Mouse (Mus musculus) Patski (cell line): ENCODE results near the gene Aqp11. TPM values are rescaled to one million over a fixed set of nuclear protein-coding genes. Genes with fewer than 3 reads are reported as not detected.

Experiments used
- ATAC-seq: fragments of 100-300 bp; one replicate; pipeline ENCODE4 v1.8.0; 2021
- CTCF ChIA-PET: fragments of 350-600 bp; sonication (Branson Sonifier 250); formaldehyde crosslinking; loops from one replicate; lab custom pipeline; 2022; ENCODE audit warnings: inconsistent platforms; lab: Charles Lee
- POLR2A ChIA-PET: fragments of 350-600 bp; sonication (Branson Sonifier 250); formaldehyde crosslinking; loops from one replicate; lab custom pipeline; 2022; ENCODE audit warnings: antibody characterized with exemption, inconsistent platforms; lab: Charles Lee
- DNase-seq: peaks from one replicate; pipeline ENCODE4 v3.0.0-alpha.2; 2011; ENCODE audit warnings: low read depth, low spot score
- H3K27me3 ChIP-seq: fragments of 371-371 bp; one replicate; pipeline ENCODE4 v1.5.1; 2021
- CTCF ChIP-seq: fragments of 100-300 bp; IDR thresholded peaks from one replicate; pipeline ENCODE4 v1.5.1; 2021
- in situ Hi-C: fragments of 300-500 bp; cut with MboI; formaldehyde crosslinking; loops from 3 replicates; pipeline ENCODE4 v1.11.1; 2018; ENCODE audit warnings: low pct_unique_long_range_greater_than_20kb, mixed read lengths
- polyA plus RNA-seq: library from polyadenylated mRNA; unstranded; gene quantifications from one replicate; pipeline ENCODE4 v1.2.3, GENCODE M21; 2021

Aqp11 gene
- polyA plus RNA-seq, 1 experiment from 2014 or later = 0.35 TPM

GRCm38 (mm10) chr7:97767841-97768240, 29.8 kb upstream of the Aqp11 start:
- ChIA-PET POLR2A (no interaction called here), CTCF (interaction anchor here (0.9 kb wide), 1 partner anchor 19 kb away, joined by 3 read pairs; no protein-coding TSS in a partner anchor)
- DNase-seq (no peak), ATAC-seq (no peak)
- TF ChIP-seq CTCF = no peak
- in situ Hi-C loops = no loop called here
- no peaks in the 10 kb centered on the region for H3K27me3 ChIP-seq

DNA sequence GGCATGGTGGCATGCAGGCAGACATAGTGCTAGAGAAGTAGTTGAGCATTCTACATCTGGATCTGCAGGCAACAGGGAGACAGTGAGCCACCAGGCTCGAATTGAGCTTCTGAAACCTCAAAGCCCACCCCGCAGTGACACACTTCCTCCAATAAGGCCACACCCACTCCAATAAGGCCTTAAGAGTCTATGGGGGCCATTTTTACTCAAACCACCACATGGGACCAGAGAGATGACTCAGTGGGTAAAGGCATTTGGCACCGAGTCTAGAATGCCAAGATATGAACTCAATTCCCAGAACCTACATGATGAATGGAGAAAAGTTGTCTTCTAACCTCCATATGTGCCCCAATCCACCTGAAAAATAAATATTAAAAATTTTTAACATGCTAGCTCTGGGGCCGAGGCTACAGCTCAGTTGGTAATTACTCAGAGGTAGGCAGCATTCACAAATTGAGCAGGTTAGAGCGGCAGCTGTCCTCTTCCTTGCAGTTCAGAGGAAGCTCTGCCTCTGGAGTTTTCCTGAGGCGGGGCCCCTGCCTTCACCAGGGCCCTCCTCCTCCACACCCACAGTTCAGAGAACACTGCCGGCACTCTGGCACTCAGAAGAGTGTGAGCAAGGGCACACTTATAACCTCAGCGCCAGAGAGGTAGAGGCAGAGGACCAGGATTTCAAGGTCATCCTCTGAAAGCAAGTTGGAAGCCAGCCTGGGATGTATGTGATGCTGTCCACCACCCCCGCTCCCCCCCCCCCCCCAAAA, 28.5 kb upstream of the Aqp11 start:
- DNase-seq = no peak
- H3K27me3 ChIP-seq = no peaks in the 10 kb centered on the region
- no peak for ATAC-seq
- TF ChIP-seq CTCF = no peak
- in situ Hi-C loops = no loop called here
- ChIA-PET CTCF (no interaction called here), POLR2A (no interaction called here)

GRCm38 (mm10) chr7:97765963-97766347, 27.9 kb upstream of the Aqp11 start:
- in situ Hi-C loops = no loop called here
- ATAC-seq = no peak
- CTCF ChIA-PET = no interaction called here
- H3K27me3 ChIP-seq = no peaks in the 10 kb centered on the region
- TF ChIP-seq CTCF = no peak
- POLR2A ChIA-PET = no interaction called here
- DNase-seq = no peak

GRCm38 (mm10) chr7:97765181-97765962, 27.3 kb upstream of the Aqp11 start:
- no peak for ATAC-seq
- CTCF ChIA-PET = no interaction called here
- TF ChIP-seq CTCF = no peak
- H3K27me3 ChIP-seq = no peaks in the 10 kb centered on the region
- DNase-seq = no peak
- in situ Hi-C loops = no loop called here
- POLR2A ChIA-PET = no interaction called here

DNA sequence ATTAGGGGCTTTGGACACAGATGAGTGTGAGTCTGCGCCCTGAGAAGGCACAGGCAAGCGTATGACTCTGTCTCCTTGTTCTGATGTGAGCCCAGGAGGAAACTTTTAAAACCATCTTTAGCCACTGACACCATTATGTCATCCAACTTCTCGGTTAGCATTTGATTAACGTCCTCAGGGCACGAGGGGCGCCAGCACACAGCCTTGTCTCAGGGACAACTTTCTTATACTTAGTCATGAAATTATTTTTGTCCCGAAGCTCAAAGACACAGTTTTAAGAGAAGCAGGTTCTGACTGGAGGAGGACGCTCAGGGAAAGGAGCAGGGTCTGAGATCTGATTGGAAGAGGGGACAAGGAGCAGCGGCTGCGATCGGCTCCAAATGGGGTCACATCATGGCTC, 26.5 kb upstream of the Aqp11 start:
- ChIA-PET POLR2A (no interaction called here), CTCF (no interaction called here)
- no peak for TF ChIP-seq CTCF
- H3K27me3 ChIP-seq = no peaks in the 10 kb centered on the region
- ATAC-seq = no peak
- DNase-seq = no peak
- in situ Hi-C loops = no loop called here

DNA sequence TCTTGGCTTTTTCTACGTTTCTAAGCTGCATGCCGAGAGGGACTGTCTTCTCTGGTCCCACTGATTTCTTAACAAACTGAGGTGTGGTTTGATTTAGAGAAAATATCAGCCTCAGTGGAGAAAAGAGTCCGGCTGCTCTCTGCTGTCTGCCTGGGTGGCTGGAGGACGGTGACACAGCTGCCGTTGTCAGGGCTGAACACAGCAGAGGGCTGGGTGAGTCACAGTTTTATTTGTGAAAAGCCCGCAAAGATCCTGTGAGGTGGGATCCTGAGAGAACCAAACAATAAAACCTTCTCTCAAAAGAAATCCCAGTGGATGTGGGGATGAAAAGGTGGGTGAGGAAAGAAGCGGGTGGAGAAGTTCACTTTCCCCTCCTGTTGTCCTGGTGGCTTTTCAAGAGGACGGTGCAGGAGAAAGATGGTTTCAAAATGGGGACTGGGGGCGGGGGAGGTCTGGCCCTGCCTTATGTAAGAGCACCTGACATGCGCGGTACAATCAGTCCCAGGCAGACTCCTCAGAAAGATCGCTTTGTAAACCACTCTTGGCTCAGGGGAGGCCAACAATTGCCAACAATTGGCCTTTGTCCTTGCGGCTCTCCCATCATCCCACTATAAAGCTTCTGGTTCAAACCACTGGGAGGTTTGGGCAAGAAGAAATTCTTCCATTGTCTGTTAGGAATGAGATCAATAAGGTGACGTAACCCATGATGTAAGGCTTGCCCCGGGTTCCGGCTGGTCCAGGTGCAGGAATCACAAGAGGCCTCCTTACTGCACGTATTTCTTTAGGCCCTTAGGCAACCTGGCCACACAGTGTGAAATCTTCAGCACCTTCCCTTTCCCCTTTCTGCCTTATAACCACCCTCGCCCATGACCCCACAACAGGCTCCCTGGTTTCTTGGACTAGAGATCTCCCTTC, 19.1 kb upstream of the Aqp11 start:
- DNase-seq (no peak), ATAC-seq (no peak)
- no peak for TF ChIP-seq CTCF
- in situ Hi-C loops = no loop called here
- H3K27me3 ChIP-seq = no peaks in the 10 kb centered on the region
- ChIA-PET POLR2A (no interaction called here), CTCF (no interaction called here)

- CTCF ChIA-PET = interaction anchor here (0.8 to 1.8 kb wide), 6 partner anchors 19 to 237 kb away, joined by 3 to 6 read pairs (median 3); no protein-coding TSS in a partner anchor
- H3K27me3 ChIP-seq = no peaks in the 10 kb centered on the region
- POLR2A ChIA-PET = no interaction called here
- DNase-seq (no peak), ATAC-seq (no peak)
- TF ChIP-seq CTCF = no peak
- in situ Hi-C loops = loop anchor here (5.0 to 10.0 kb wide), 3 partner anchors 98 to 365 kb away; partner anchors contain the start of gene Myo7a
Observed at GRCm38 (mm10) chr7:97749207-97750190, 11.4 kb upstream of the Aqp11 start.

DNA sequence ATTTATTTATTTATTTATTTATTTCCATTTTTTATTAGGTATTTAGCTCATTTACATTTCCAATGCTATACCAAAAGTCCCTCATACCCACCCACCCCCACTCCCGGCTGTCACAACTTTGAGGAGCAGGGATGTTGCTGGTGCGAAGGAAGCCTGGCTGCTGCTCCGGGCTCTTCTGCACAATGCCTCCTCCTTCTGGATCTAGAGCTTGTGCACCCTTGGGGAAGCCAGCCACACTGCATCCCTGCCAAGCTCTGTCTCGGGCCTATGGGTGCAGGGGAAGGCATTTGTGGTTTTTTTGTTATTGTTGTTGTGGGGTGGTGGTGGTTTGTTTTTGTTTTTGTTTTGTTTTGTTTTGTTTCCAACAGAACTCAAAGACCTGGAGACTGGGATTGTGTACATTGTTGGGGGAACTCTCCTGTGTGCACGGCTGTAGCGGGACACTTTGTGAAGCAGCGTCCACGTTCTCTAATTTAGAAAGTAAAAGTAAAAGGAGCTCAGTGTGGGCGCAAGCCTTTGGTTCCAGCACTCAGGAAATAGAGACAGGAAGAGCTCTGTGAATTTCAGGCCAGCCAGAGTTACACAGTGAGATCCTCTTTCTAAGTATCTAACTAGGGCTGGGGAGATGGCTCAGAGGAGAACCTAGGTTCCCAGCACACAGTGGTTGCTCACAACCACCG, 10.6 kb upstream of the Aqp11 start:
- ChIA-PET CTCF (interaction anchor here (0.8 to 1.8 kb wide), 8 partner anchors 20 to 238 kb away, joined by 3 to 6 read pairs (median 3); no protein-coding TSS in a partner anchor), POLR2A (interaction anchor here (1.3 kb wide), 1 partner anchor 370 kb away, joined by 3 read pairs; the partner anchor contains the start of gene Myo7a)
- TF ChIP-seq CTCF = no peak
- H3K27me3 ChIP-seq = no peaks in the 10 kb centered on the region
- ATAC-seq (no peak), DNase-seq (no peak)
- in situ Hi-C loops = loop anchor here (10.0 kb wide), 1 partner anchor 366 kb away; the partner anchor contains the start of gene Myo7a
